ENCODE assay signal across 8 mouse cellular contexts in the genomic region with DNA sequence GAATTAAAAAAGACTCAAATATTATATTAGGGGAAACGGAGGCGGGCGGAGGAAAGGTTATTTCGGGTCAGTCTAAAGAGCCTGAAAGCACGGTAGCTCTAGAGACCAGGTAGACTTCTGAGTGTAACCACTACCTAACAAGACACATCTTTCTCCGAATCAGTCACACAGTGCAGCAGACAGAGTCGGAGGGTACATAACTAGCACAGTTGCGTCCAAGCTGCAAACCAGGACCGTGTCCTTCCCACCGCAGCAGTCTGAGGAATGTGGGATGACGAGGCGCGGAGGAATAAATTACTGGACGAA. TPM values are rescaled to one million over a fixed set of nuclear protein-coding genes. Genes with fewer than 3 reads are reported as not detected.
A peak's percentile ranks its signal among the peaks of the same experiment; 100 is the strongest.
DNase-seq lines count a peak whose midpoint lies in the region; ATAC-seq and TF ChIP-seq lines count a peak whose summit lies in the region.

No protein-coding gene starts in this region.

- no peak for TF ChIP-seq CTCF in bone marrow macrophage, adult 2 months (IDR thresholded peaks at IDR 0.05; ENCODE audit: low read depth, low read length)

- H3K4me1 ChIP-seq in heart, embryonic 14.5 days (ENCODE audit: control insufficient read depth in 2 of 2, insufficient read depth in 2 of 2, low read length in 2 of 2): peaks cover 2 to 11% of the 10 kb centered on the region in 2 experiments; a peak in 3 of 4 replicates
- H3K4me1 ChIP-seq in bone marrow macrophage, adult 2 months (ENCODE audit: control insufficient read depth, insufficient read depth, low read length): peaks cover 4% of the 10 kb centered on the region
- peaks cover 33% of the 10 kb centered on the region for H3K4me1 ChIP-seq in hindbrain, embryonic 15.5 days (replicated peaks)
- H3K4me1 ChIP-seq in midbrain, embryonic 13.5 days (replicated peaks): peaks cover 33% of the 10 kb centered on the region

- peak overlapping the region; percentile 82 to 86 for H3K4me3 ChIP-seq in heart, embryonic 14.5 days (ENCODE audit: control insufficient read depth in 1 of 2, insufficient read depth in 1 of 2, low read depth in 1 of 2, low read length in 2 of 2)
- peak overlapping the region; percentile 76 for H3K4me3 ChIP-seq in bone marrow macrophage, adult 2 months (ENCODE audit: insufficient read depth, low read length)
- peak overlapping the region; percentile 78 for H3K4me3 ChIP-seq in hindbrain, embryonic 15.5 days
- peak overlapping the region; percentile 100 for H3K4me3 ChIP-seq in midbrain, embryonic 13.5 days (replicated peaks)

- DNase-seq in heart, postnatal 10 days: no peak
- no peak for DNase-seq in right cerebral cortex, postnatal 4 days
- DNase-seq in natural killer cell, adult 2 months (ENCODE audit: low spot score in 2 of 2): no peak
- no peak for DNase-seq in layer of hippocampus, adult 18-20 months (ENCODE audit: low spot score in 2 of 2)

- peak overlapping the region; percentile 88 for H3K9ac ChIP-seq in heart, embryonic 14.5 days (ENCODE audit: low read length)
- peak overlapping the region; percentile 83 for H3K9ac ChIP-seq in hindbrain, embryonic 15.5 days
- peak overlapping the region; percentile 88 for H3K9ac ChIP-seq in midbrain, embryonic 13.5 days (replicated peaks)

- no peaks in the 10 kb centered on the region for H3K9me3 ChIP-seq in heart, embryonic 14.5 days (ENCODE audit: control insufficient read depth, low read length)
- H3K9me3 ChIP-seq in hindbrain, embryonic 15.5 days: no peaks in the 10 kb centered on the region
- H3K9me3 ChIP-seq in midbrain, embryonic 13.5 days: no peaks in the 10 kb centered on the region

- intact Hi-C loops in heart, postnatal 10 days (cut with DNase I): no loop called here

- H3K27ac ChIP-seq in heart, embryonic 14.5 days (replicated peaks in 1 of 2; ENCODE audit: control insufficient read depth in 1 of 2, insufficient read depth in 1 of 2, low read depth in 2 of 2, low read length in 2 of 2): peak overlapping the region; percentile 83 to 86
- H3K27ac ChIP-seq in bone marrow macrophage, adult 2 months (ENCODE audit: insufficient read depth, low read depth, low read length): peak overlapping the region; percentile 69
- H3K27ac ChIP-seq in hindbrain, embryonic 15.5 days (replicated peaks): peak overlapping the region; percentile 95
- peak overlapping the region; percentile 93 for H3K27ac ChIP-seq in midbrain, embryonic 13.5 days

- 0 out of 2 replicates have a peak, but pooled peaks cover 3% of the 10 kb centered on the region for H3K36me3 ChIP-seq in heart, embryonic 14.5 days (ENCODE audit: control insufficient read depth, insufficient read depth, low read length)
- H3K36me3 ChIP-seq in hindbrain, embryonic 15.5 days: no peaks in the 10 kb centered on the region
- no peaks in the 10 kb centered on the region; the same call in 1 of the 2 replicates for H3K36me3 ChIP-seq in midbrain, embryonic 13.5 days

- WGBS in heart, embryonic 14.5 days: 17% methylated on average over 14 of the region's 14 CpGs
- 17% methylated on average over 14 of the region's 14 CpGs for WGBS in hindbrain, embryonic 15.5 days
- WGBS in midbrain, embryonic 13.5 days: 19% methylated on average over 14 of the region's 14 CpGs

- TF ChIP-seq POLR2A in bone marrow macrophage, adult 2 months (IDR thresholded peaks at IDR 0.05; ENCODE audit: borderline replicate concordance, low read depth, low read length): no peak

- peak overlapping the region; percentile 91 for H3K4me2 ChIP-seq in heart, embryonic 14.5 days (ENCODE audit: low read length)
- H3K4me2 ChIP-seq in hindbrain, embryonic 15.5 days: peak overlapping the region; percentile 88
- H3K4me2 ChIP-seq in midbrain, embryonic 13.5 days (replicated peaks): peak overlapping the region; percentile 86

- no peaks in the 10 kb centered on the region for H3K27me3 ChIP-seq in heart, embryonic 14.5 days (ENCODE audit: control insufficient read depth, insufficient read depth, low read length)
- no peaks in the 10 kb centered on the region for H3K27me3 ChIP-seq in hindbrain, embryonic 15.5 days
- H3K27me3 ChIP-seq in midbrain, embryonic 13.5 days: no peaks in the 10 kb centered on the region

- 0 out of 2 replicates have a peak, but pooled peaks have one; percentile 6 for ATAC-seq in heart, embryonic 14.5 days (ENCODE audit: insufficient number of reproducible peaks, insufficient read depth, low FRiP score, low read depth)
- ATAC-seq in hindbrain, embryonic 15.5 days (ENCODE audit: low FRiP score, low read depth): peak; percentile 46
- peak; percentile 60 for ATAC-seq in midbrain, embryonic 13.5 days

RNA-seq across cellular contexts. Expression of gene Cyb5d2, which starts 0.8 kb away (rescaled TPM):
- 5.9 and 8.4 TPM in 2 replicates for polyA plus RNA-seq in heart, embryonic 14.5 days (2014; fragmentation: Nextera tagmentation; extraction: Ambion mirVana)
- 1 to 10 TPM; 8.0 to 9.0 TPM for total RNA-seq in heart, postnatal 10 days (2021)
- polyA plus RNA-seq in bone marrow macrophage, adult 2 months (2012; ENCODE audit: insufficient read depth, insufficient read length, missing spikeins): 10.7 and 11.2 TPM in 2 replicates
- 8.5 and 9.0 TPM in 2 replicates for polyA plus RNA-seq in hindbrain, embryonic 15.5 days (2015; fragmentation: Nextera tagmentation; extraction: Ambion mirVana)
- polyA plus RNA-seq in midbrain, embryonic 13.5 days (2015; fragmentation: Nextera tagmentation; extraction: Ambion mirVana): 7.0 and 7.7 TPM in 2 replicates
- total RNA-seq in layer of hippocampus, adult 18-20 months (2021): 10 to 100 TPM; 16.5 to 21.5 TPM

RNA-seq across cellular contexts. Expression of gene Zzef1, which starts 0.9 kb away (rescaled TPM):
- 9.8 and 9.9 TPM in 2 replicates for polyA plus RNA-seq in heart, embryonic 14.5 days (2014; fragmentation: Nextera tagmentation; extraction: Ambion mirVana)
- total RNA-seq in heart, postnatal 10 days (2021): 10 to 100 TPM; 28.0 to 33.2 TPM
- 25.8 TPM in 2 replicates for polyA plus RNA-seq in bone marrow macrophage, adult 2 months (2012; ENCODE audit: insufficient read depth, insufficient read length, missing spikeins)
- 14.0 and 14.3 TPM in 2 replicates for polyA plus RNA-seq in hindbrain, embryonic 15.5 days (2015; fragmentation: Nextera tagmentation; extraction: Ambion mirVana)
- polyA plus RNA-seq in midbrain, embryonic 13.5 days (2015; fragmentation: Nextera tagmentation; extraction: Ambion mirVana): 14.2 TPM in 2 replicates
- 10 to 100 TPM; 39.7 to 41.2 TPM for total RNA-seq in layer of hippocampus, adult 18-20 months (2021)

Comparison
In these comparisons a context has a peak if more than half of its experiments do, and no peak if none do; other contexts are left out.
1. ATAC-seq: peak in every context shown above with its lines; median percentile 60 in midbrain, embryonic 13.5 days; 46 in hindbrain, embryonic 15.5 days; 6 in heart, embryonic 14.5 days.